Mouse (Mus musculus): ENCODE data around the gene Tbca. TPM values are rescaled to one million over a fixed set of nuclear protein-coding genes. Genes with fewer than 3 reads are reported as not detected.

The Tbca gene
- 0.17 TPM in 1 of 2 replicates, not detected in the other for polyA plus RNA-seq (2012; rRNA removed)

DNA sequence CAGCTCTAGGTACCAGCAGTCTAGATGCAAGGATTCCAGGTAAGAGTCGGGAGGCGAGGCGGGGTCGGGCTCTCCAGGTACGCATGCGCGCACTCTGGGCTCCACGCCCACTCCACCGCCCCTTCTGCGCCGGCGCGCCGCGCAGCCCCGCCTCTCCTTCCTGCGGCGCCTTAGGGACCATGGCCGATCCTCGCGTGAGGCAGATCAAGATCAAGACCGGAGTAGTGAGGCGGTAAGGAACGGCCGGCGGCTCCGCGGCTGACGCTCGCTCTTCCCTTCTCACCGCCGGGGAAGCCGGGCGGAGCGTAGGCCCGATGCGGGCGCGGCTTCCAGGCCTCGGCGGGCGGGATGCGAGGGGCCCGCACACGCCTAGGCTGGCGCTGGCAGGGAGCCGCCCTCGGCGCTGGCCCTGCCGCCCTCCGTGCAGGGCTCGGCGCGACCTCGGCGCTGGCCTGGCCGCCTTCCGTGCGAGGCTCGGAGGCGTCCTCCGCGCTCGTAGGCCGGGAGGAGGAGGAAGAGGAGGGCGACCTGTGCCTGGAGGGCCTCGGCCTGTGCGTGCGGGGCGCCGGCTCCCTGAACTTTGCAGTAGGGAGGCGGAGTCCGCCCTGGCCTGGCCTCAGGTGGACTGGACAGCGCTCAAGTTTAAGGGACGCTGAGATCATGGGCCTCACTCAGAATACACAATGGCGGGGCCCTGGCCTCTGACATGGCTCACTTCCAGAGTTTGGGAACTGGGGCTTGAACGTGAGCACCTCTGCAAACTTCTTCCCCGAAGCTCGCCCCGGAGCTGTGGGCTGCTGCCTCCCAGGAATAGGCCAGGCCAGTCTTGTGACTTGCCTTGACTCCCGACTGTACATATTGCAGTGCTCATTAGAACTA lies at the start of gene Tbca:
Gene Tbca (plus strand): TSS at position 140 of the 879 bp plus-strand sequence.

DNA sequence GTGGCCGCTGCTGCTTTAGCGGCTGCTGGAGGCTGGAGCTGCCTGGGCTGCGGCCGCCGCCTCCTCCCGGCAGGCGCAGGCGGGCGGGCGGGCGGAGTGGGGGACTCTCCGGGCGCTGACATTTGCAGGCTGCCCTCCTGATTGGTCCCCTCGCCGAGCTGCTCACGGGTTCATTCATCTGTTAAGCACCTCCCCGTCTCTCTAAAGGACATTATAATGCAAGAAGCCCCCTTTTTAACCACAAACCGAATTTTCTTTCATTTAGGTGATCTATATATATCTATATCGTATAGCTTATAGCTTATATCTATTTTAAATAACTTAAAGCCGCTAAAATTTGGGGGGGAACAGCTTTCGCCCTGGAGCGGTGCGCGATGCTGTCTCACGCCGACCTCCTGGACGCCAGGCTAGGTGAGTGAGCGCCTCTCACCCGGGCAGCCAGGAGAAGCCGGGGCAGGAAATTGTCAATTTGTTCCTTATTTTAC lies 86.7 kb downstream of the Tbca start, which contains the start of gene Otp:
Gene Otp (plus strand): TSS at position 207 of the 485 bp plus-strand sequence.

Other genes starting within 250 kb of the Tbca start
- gene Otp, start 86.7 kb downstream of the Tbca start, polyA plus RNA-seq (2012; rRNA removed) = not detected in 2 replicates
- 2.3 and 4.1 TPM in 2 replicates for gene Wdr41, start 187.4 kb downstream of the Tbca start, polyA plus RNA-seq (2012; rRNA removed)